Mouse (Mus musculus) CH12.LX (cell line): ENCODE measurements around the gene Ppp2r3d.

Experiments
- CHD1 ChIP-seq: IDR thresholded peaks from 2 replicates; pipeline ENCODE4 v1.6.1; 2012; ENCODE audit warnings: low read depth, low read length, improper control_type of control experiment, inconsistent platforms
- CTCF ChIP-seq, 2 experiments: IDR thresholded peaks in 1 of 2; conservative IDR thresholded peaks in 1 of 2; 2 replicates each; pipeline ENCODE4 v1.5.1; 2011 to 2012; ENCODE audit warnings: low read depth in 2 of 2, low read length in 2 of 2, improper control_type of control experiment in 1 of 2, inconsistent platforms in 1 of 2, mild to moderate bottlenecking in 1 of 2, moderate library complexity in 1 of 2
- EP300 ChIP-seq: IDR thresholded peaks from 2 replicates; pipeline ENCODE4 v1.6.1; 2011; ENCODE audit warnings: low read length, improper control_type of control experiment
- MAX ChIP-seq: IDR thresholded peaks from 2 replicates; pipeline ENCODE4 v1.6.1; 2011; ENCODE audit warnings: low read length, improper control_type of control experiment
- MEF2A ChIP-seq: IDR thresholded peaks from 2 replicates; pipeline ENCODE4 v1.6.1; 2014; ENCODE audit warnings: low read depth, mild to moderate bottlenecking, inconsistent platforms, low read length, improper control_type of control experiment, borderline replicate concordance
- POLR2A ChIP-seq: IDR thresholded peaks from 2 replicates; pipeline ENCODE4 v1.6.1; 2011; ENCODE audit warnings: low read depth, mild to moderate bottlenecking, improper control_type of control experiment, low read length
- RAD21 ChIP-seq: IDR thresholded peaks from 2 replicates; pipeline ENCODE4 v1.6.1; 2011; ENCODE audit warnings: low read depth, mild to moderate bottlenecking, low read length, improper control_type of control experiment, moderate library complexity

GRCm38 (mm10) chr9:124439403-124439847 lies 37.3 kb downstream of the Ppp2r3d start:
- no peak for TF ChIP-seq POLR2A
- no peak for TF ChIP-seq CTCF (conservative IDR thresholded peaks at IDR 0.05 in 1 of 2, IDR thresholded peaks at IDR 0.05 in 1 of 2; ENCODE audit: low read depth in 2 of 2, low read length in 2 of 2)
- no peak for TF ChIP-seq RAD21
- no peak for TF ChIP-seq MEF2A
- TF ChIP-seq MAX, result no peak
- TF ChIP-seq EP300, result no peak
- TF ChIP-seq CHD1, result no peak
